Mouse (Mus musculus): Measurements from ENCODE around the gene Rap1b.

The Rap1b gene

GRCm38 (mm10) chr10:117784646-117785045 lies 61.2 kb downstream of the Rap1b start:
- in situ Hi-C loops (cut with MboI, MseI), result no loop called here

GRCm38 (mm10) chr10:117783786-117784420 lies 61.9 kb downstream of the Rap1b start:
- in situ Hi-C loops (cut with MboI, MseI), result no loop called here

GRCm38 (mm10) chr10:117782491-117783260 lies 63.2 kb downstream of the Rap1b start:
- in situ Hi-C loops (cut with MboI, MseI), result no loop called here

GRCm38 (mm10) chr10:117782056-117782455 lies 63.8 kb downstream of the Rap1b start:
- in situ Hi-C loops (cut with MboI, MseI), result no loop called here

GRCm38 (mm10) chr10:117781021-117781725 lies 64.7 kb downstream of the Rap1b start:
- in situ Hi-C loops (cut with MboI, MseI), result no loop called here

- in situ Hi-C loops (cut with MboI, MseI), result no loop called here
Measured at GRCm38 (mm10) chr10:117780306-117780911, 65.4 kb downstream of the Rap1b start.

- in situ Hi-C loops (cut with MboI, MseI), result no loop called here
Measured at GRCm38 (mm10) chr10:117779581-117780305, 66.1 kb downstream of the Rap1b start.

GRCm38 (mm10) chr10:117778951-117779350 lies 66.9 kb downstream of the Rap1b start:
- in situ Hi-C loops (cut with MboI, MseI), result no loop called here

GRCm38 (mm10) chr10:117778328-117778910 lies 67.4 kb downstream of the Rap1b start:
- in situ Hi-C loops (cut with MboI, MseI), result no loop called here

GRCm38 (mm10) chr10:117777501-117778327 lies 68.1 kb downstream of the Rap1b start:
- in situ Hi-C loops (cut with MboI, MseI), result no loop called here

GRCm38 (mm10) chr10:117777103-117777470 lies 68.7 kb downstream of the Rap1b start:
- in situ Hi-C loops (cut with MboI, MseI), result no loop called here

GRCm38 (mm10) chr10:117776281-117777102 lies 69.3 kb downstream of the Rap1b start:
- in situ Hi-C loops (cut with MboI, MseI), result no loop called here

GRCm38 (mm10) chr10:117775401-117776144 lies 70.3 kb downstream of the Rap1b start:
- in situ Hi-C loops (cut with MboI, MseI), result no loop called here

GRCm38 (mm10) chr10:117774817-117775120 lies 71.1 kb downstream of the Rap1b start:
- in situ Hi-C loops (cut with MboI, MseI), result no loop called here

GRCm38 (mm10) chr10:117774011-117774816 lies 71.6 kb downstream of the Rap1b start:
- in situ Hi-C loops (cut with MboI, MseI), result no loop called here

GRCm38 (mm10) chr10:117773106-117773720 lies 72.6 kb downstream of the Rap1b start:
- in situ Hi-C loops (cut with MboI, MseI), result no loop called here

- in situ Hi-C loops (cut with MboI, MseI), result no loop called here
Measured at GRCm38 (mm10) chr10:117772364-117773105, 73.3 kb downstream of the Rap1b start.
